Comparison of ENCODE assay signal across 10 mouse cellular contexts in the genomic region with DNA sequence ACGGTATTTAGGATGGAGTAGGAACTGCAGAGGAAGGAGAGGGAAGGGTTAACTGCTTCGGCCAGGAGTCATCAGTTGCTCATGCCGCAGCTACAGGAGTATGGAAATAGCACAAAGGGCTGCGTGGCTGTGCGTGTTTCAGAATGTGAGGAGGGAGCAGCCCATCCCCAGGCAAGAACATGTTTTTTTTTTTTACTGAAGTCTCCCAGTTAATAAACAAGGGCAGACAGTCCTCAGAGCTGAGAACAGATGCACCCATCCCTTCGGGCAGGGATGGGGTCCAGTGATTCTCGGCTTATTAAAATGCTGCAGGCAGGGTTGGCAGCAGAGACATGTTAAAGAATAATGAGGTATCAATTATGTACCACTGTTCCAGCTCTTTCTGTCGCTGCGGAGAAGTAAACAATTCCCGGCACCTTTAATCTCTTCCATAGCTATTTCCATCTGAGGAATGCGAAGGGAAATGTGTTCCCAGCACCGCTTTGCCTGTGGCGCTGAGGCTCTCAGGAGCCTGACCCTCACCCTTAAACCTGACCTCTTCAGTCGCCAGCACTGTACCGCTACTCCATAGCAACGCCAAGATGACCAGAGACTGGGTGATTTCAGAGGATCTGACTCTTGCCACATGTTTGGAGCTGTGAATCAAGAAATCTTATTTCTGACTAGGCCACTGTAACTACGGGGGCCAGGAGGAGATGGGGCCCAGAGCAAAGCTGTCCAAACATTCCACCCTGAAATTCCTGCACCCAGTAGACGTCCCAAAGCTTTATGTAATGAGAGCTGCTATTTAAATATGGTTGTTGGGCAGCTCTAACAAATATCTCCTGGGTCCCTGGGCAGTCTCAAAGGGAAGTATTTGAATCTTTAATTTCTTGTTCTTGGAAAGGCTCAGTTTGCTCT. TPM values are rescaled to one million over a fixed set of nuclear protein-coding genes. Genes with fewer than 3 reads are reported as not detected.
A peak's percentile ranks its signal among the peaks of the same experiment; 100 is the strongest.
DNase-seq lines count a peak whose midpoint lies in the region; ATAC-seq and TF ChIP-seq lines count a peak whose summit lies in the region.
"Had no signal": no experiment of that assay in that cellular context is flagged by ENCODE, and none has a peak within 500 bp of the region (broad histone marks: within the 10 kb centered on the region; RNA-seq: fewer than 3 reads in every experiment).

No protein-coding gene starts in this region.

- no peaks in the 10 kb centered on the region for H3K9me3 ChIP-seq in lung, embryonic 16.5 days (ENCODE audit: control insufficient read depth, low read length)
- no peaks in the 10 kb centered on the region for H3K9me3 ChIP-seq in forebrain, embryonic 16.5 days (ENCODE audit: control insufficient read depth, low read length)
- H3K9me3 ChIP-seq in limb, embryonic 15.5 days = no peaks in the 10 kb centered on the region
- no peaks in the 10 kb centered on the region for H3K9me3 ChIP-seq in stomach, embryonic 15.5 days

- peak overlapping the region; percentile 37 for H3K4me2 ChIP-seq in lung, embryonic 16.5 days (ENCODE audit: low read depth, low read length)
- peak overlapping the region; percentile 24 for H3K4me2 ChIP-seq in forebrain, embryonic 16.5 days (ENCODE audit: low read length)
- no peak overlapping the region for H3K4me2 ChIP-seq in limb, embryonic 15.5 days
- peak overlapping the region; percentile 11 for H3K4me2 ChIP-seq in stomach, embryonic 15.5 days
- H3K4me2 ChIP-seq: liver, embryonic 11.5 days had no signal

- H3K4me1 ChIP-seq in lung, embryonic 16.5 days (replicated peaks; ENCODE audit: control insufficient read depth, insufficient read depth, low read length) = peaks cover 8% of the 10 kb centered on the region
- H3K4me1 ChIP-seq in forebrain, embryonic 16.5 days (replicated peaks; ENCODE audit: control insufficient read depth, insufficient read depth, low read length) = peaks cover 8% of the 10 kb centered on the region
- peaks cover 10% of the 10 kb centered on the region for H3K4me1 ChIP-seq in limb, embryonic 15.5 days
- peaks cover 4% of the 10 kb centered on the region for H3K4me1 ChIP-seq in stomach, embryonic 15.5 days
- H3K4me1 ChIP-seq in heart, adult 2 months (ENCODE audit: control insufficient read depth, insufficient read depth, low read length) = no peaks in the 10 kb centered on the region

- TF ChIP-seq CTCF in heart, adult 2 months (IDR thresholded peaks at IDR 0.05) = no peak

- no peak for TF ChIP-seq EP300 in heart, adult 2 months (IDR thresholded peaks at IDR 0.05; ENCODE audit: insufficient read depth, low read depth, low read length)

- no peak for DNase-seq in lung, postnatal 36 days
- DNase-seq in right cerebral cortex, postnatal 4 days = no peak
- no peak for DNase-seq in heart, adult 2 months
- DNase-seq: cerebellum, postnatal 14 days had no signal

- no peak overlapping the region for H3K9ac ChIP-seq in lung, embryonic 16.5 days (ENCODE audit: low read length)
- H3K9ac ChIP-seq in forebrain, embryonic 16.5 days (replicated peaks; ENCODE audit: low read depth, low read length) = no peak overlapping the region; the same call in 1 of the 2 replicates
- no peak overlapping the region for H3K9ac ChIP-seq in limb, embryonic 15.5 days
- H3K9ac ChIP-seq in stomach, embryonic 15.5 days = no peak overlapping the region
- H3K9ac ChIP-seq in heart, adult 2 months (ENCODE audit: low read depth, low read length) = no peak overlapping the region

- TF ChIP-seq POLR2A in heart, adult 2 months (IDR thresholded peaks at IDR 0.05; ENCODE audit: insufficient read depth, low read depth, low read length) = no peak

- WGBS in lung, embryonic 16.5 days = 20% methylated on average over 18 of the region's 18 CpGs
- 28% methylated on average over 18 of the region's 18 CpGs for WGBS in forebrain, embryonic 16.5 days
- 27% methylated on average over 18 of the region's 18 CpGs for WGBS in limb, embryonic 15.5 days
- WGBS in stomach, embryonic 15.5 days = 22% methylated on average over 18 of the region's 18 CpGs
- 53% methylated on average over 18 of the region's 18 CpGs for WGBS in heart, adult 2 months

- H3K36me3 ChIP-seq in lung, embryonic 16.5 days (ENCODE audit: control insufficient read depth, insufficient read depth, low read length) = no peaks in the 10 kb centered on the region
- no peaks in the 10 kb centered on the region for H3K36me3 ChIP-seq in forebrain, embryonic 16.5 days (ENCODE audit: control insufficient read depth, insufficient read depth)
- H3K36me3 ChIP-seq in limb, embryonic 15.5 days = no peaks in the 10 kb centered on the region
- no peaks in the 10 kb centered on the region for H3K36me3 ChIP-seq in stomach, embryonic 15.5 days
- no peaks in the 10 kb centered on the region for H3K36me3 ChIP-seq in heart, adult 2 months (ENCODE audit: control insufficient read depth, insufficient read depth, low read length)

- no peak overlapping the region for H3K27ac ChIP-seq in lung, embryonic 16.5 days (ENCODE audit: low read length)
- peak overlapping the region; percentile 37 for H3K27ac ChIP-seq in forebrain, embryonic 16.5 days (ENCODE audit: low read length)
- H3K27ac ChIP-seq in limb, embryonic 15.5 days = peak overlapping the region; percentile 43; the same call in 1 of the 2 replicates
- no peak overlapping the region for H3K27ac ChIP-seq in stomach, embryonic 15.5 days
- H3K27ac ChIP-seq in heart, adult 2 months = no peak overlapping the region

- H3K4me3 ChIP-seq in lung, embryonic 16.5 days (ENCODE audit: low read length) = no peak overlapping the region
- H3K4me3 ChIP-seq in forebrain, embryonic 16.5 days (replicated peaks; ENCODE audit: low read length) = no peak overlapping the region
- no peak overlapping the region for H3K4me3 ChIP-seq in limb, embryonic 15.5 days
- no peak overlapping the region for H3K4me3 ChIP-seq in stomach, embryonic 15.5 days (replicated peaks)
- H3K4me3 ChIP-seq in heart, adult 2 months = no peak overlapping the region

- intact Hi-C loops in heart, adult 2 months (cut with DNase I) = no loop called here

- peak; percentile 62 for ATAC-seq in lung, embryonic 16.5 days (ENCODE audit: low read depth)
- peak; percentile 39 for ATAC-seq in forebrain, embryonic 16.5 days
- no peak for ATAC-seq in limb, embryonic 15.5 days (ENCODE audit: insufficient number of reproducible peaks, low FRiP score, low TSS enrichment, low read depth)
- ATAC-seq in stomach, embryonic 15.5 days (ENCODE audit: insufficient read depth, low FRiP score, low read depth) = no peak

- no peaks in the 10 kb centered on the region for H3K27me3 ChIP-seq in lung, embryonic 16.5 days (ENCODE audit: control insufficient read depth, insufficient read depth, low read depth, low read length)
- H3K27me3 ChIP-seq in forebrain, embryonic 16.5 days (replicated peaks; ENCODE audit: control insufficient read depth, insufficient read depth, low read length) = no peaks in the 10 kb centered on the region
- H3K27me3 ChIP-seq in limb, embryonic 15.5 days = no peaks in the 10 kb centered on the region
- no peaks in the 10 kb centered on the region for H3K27me3 ChIP-seq in stomach, embryonic 15.5 days (replicated peaks)
- H3K27me3 ChIP-seq in heart, adult 2 months (ENCODE audit: control insufficient read depth, insufficient read depth, low read length) = no peaks in the 10 kb centered on the region

- H3K79me2 ChIP-seq in heart, adult 2 months (replicated peaks; ENCODE audit: control insufficient read depth, insufficient read depth, low read length) = no peaks in the 10 kb centered on the region

RNA-seq across cellular contexts. Expression of a gene that starts 27.4 kb away (rescaled TPM):
- polyA plus RNA-seq in lung, embryonic 16.5 days (2015; fragmentation: Nextera tagmentation; extraction: Ambion mirVana) = not detected in 2 replicates
- polyA plus RNA-seq in forebrain, embryonic 16.5 days (2015; fragmentation: Nextera tagmentation; extraction: Ambion mirVana) = 0.17 TPM in 1 of 2 replicates, not detected in the other
- 0.20 and 0.24 TPM in 2 replicates for polyA plus RNA-seq in limb, embryonic 15.5 days (2015; fragmentation: Nextera tagmentation; extraction: Ambion mirVana)
- 0.06 TPM in 1 of 2 replicates, not detected in the other for polyA plus RNA-seq in stomach, embryonic 15.5 days (2015; fragmentation: Nextera tagmentation; extraction: Ambion mirVana)
- not detected for total RNA-seq in heart, adult 2 months (2021)
- 0.12 TPM in 1 of 2 replicates, not detected in the other for polyA plus RNA-seq in heart, adult 2 months (2012; rRNA removed)
- total RNA-seq: hematopoietic stem cell, adult 5-6 weeks had no signal

Comparison
In these comparisons a context has a peak if more than half of its experiments do, and no peak if none do; other contexts are left out.
1. ATAC-seq: peak in lung, embryonic 16.5 days (single experiment) and forebrain, embryonic 16.5 days (single experiment); none in limb, embryonic 15.5 days (single experiment) and stomach, embryonic 15.5 days (single experiment).
2. H3K27ac ChIP-seq: peak in forebrain, embryonic 16.5 days (single experiment) and limb, embryonic 15.5 days (single experiment); none in lung, embryonic 16.5 days (single experiment), stomach, embryonic 15.5 days (single experiment) and heart, adult 2 months (single experiment).